Mouse (Mus musculus) CH12.LX (cell line): ENCODE measurements around the gene Tirap. TPM values are rescaled to one million over a fixed set of nuclear protein-coding genes. Genes with fewer than 3 reads are reported as not detected.

Experiments
- polyA plus RNA-seq: library from polyadenylated mRNA; unstranded; fragments of >175 nt; gene quantifications from 2 replicates; pipeline ENCODE4 v1.2.1, GENCODE M21; 2012; ENCODE audit warnings: low read depth; ENCODE audit not compliant: insufficient read length
- total RNA-seq, 2 experiments: library from RNA; depleted of rRNA; stranded (reverse); fragments of 300-350 nt in 1 of 2; fragments of >200 nt in 1 of 2; gene quantifications; 2 replicates each; pipeline ENCODE4 v1.2.3; 2012 to 2014

Gene Tirap
- total and polyA plus RNA-seq, 3 experiments, result 10.5 to 18.7 (median 14.2) TPM

Other genes starting within 250 kb of the Tirap start
- 6.2 and 7.1 TPM in 2 replicates for gene St3gal4, start 81.0 kb downstream of the Tirap start, total RNA-seq (2012; rRNA removed)
- 8.8 and 10.8 TPM in 2 replicates for gene St3gal4, start 81.0 kb downstream of the Tirap start, total RNA-seq (2014; rRNA removed)
- 9.3 and 10.7 TPM in 2 replicates for gene St3gal4, start 81.0 kb downstream of the Tirap start, polyA plus RNA-seq
- 64.3 and 70.1 TPM in 2 replicates for gene Dcps, start 24.2 kb downstream of the Tirap start, total RNA-seq (2012; rRNA removed)
- gene Dcps, start 24.2 kb downstream of the Tirap start, total RNA-seq (2014; rRNA removed), result 113 TPM in 2 replicates
- gene Dcps, start 24.2 kb downstream of the Tirap start, polyA plus RNA-seq, result 94.3 and 102 TPM in 2 replicates
- gene Srpr, start 116 bp downstream of the Tirap start, total RNA-seq (2012; rRNA removed), result 40.1 and 50.7 TPM in 2 replicates
- 33.0 and 38.2 TPM in 2 replicates for gene Srpr, start 116 bp downstream of the Tirap start, total RNA-seq (2014; rRNA removed)
- gene Srpr, start 116 bp downstream of the Tirap start, polyA plus RNA-seq, result 95.0 and 99.2 TPM in 2 replicates
- gene Foxred1, start 10.8 kb upstream of the Tirap start, total RNA-seq (2012; rRNA removed), result 31.1 and 40.3 TPM in 2 replicates
- gene Foxred1, start 10.8 kb upstream of the Tirap start, total RNA-seq (2014; rRNA removed), result 69.1 and 70.0 TPM in 2 replicates
- 40.3 and 42.6 TPM in 2 replicates for gene Foxred1, start 10.8 kb upstream of the Tirap start, polyA plus RNA-seq
- gene Fam118b, start 67.5 kb upstream of the Tirap start, total RNA-seq (2012; rRNA removed), result 12.7 and 19.1 TPM in 2 replicates
- 21.3 and 22.2 TPM in 2 replicates for gene Fam118b, start 67.5 kb upstream of the Tirap start, total RNA-seq (2014; rRNA removed)
- gene Fam118b, start 67.5 kb upstream of the Tirap start, polyA plus RNA-seq, result 27.7 and 28.7 TPM in 2 replicates
- 27.3 and 28.2 TPM in 2 replicates for gene Rpusd4, start 67.6 kb upstream of the Tirap start, total RNA-seq (2012; rRNA removed)
- 21.7 and 23.7 TPM in 2 replicates for gene Rpusd4, start 67.6 kb upstream of the Tirap start, total RNA-seq (2014; rRNA removed)
- gene Rpusd4, start 67.6 kb upstream of the Tirap start, polyA plus RNA-seq, result 29.5 and 30.1 TPM in 2 replicates
- 1.9 and 2.3 TPM in 2 replicates for gene Cdon, start 220.8 kb upstream of the Tirap start, total RNA-seq (2012; rRNA removed)
- 1.8 TPM in 2 replicates for gene Cdon, start 220.8 kb upstream of the Tirap start, total RNA-seq (2014; rRNA removed)
- 2.7 and 2.9 TPM in 2 replicates for gene Cdon, start 220.8 kb upstream of the Tirap start, polyA plus RNA-seq